ENCODE assay signal across 16 mouse cellular contexts in genomic region chr15:19857656-19858006, GRCm38 (mm10).
DNase-seq lines count a peak whose midpoint lies in the region; ATAC-seq and TF ChIP-seq lines count a peak whose summit lies in the region.
"Had no signal": no experiment of that assay in that cellular context is flagged by ENCODE, and none has a peak within 500 bp of the region (broad histone marks: within the 10 kb centered on the region; RNA-seq: fewer than 3 reads in every experiment).

No protein-coding gene starts in this region.

- peaks cover 5% of the 10 kb centered on the region; the same call in 1 of the 2 replicates for H3K4me1 ChIP-seq in bone marrow macrophage, adult 2 months (ENCODE audit: control insufficient read depth, insufficient read depth, low read length)
- H3K4me1 ChIP-seq in intestine, embryonic 16.5 days (ENCODE audit: control insufficient read depth, insufficient read depth, low read length): no peaks in the 10 kb centered on the region
- H3K4me1 ChIP-seq: forebrain, embryonic 12.5 days; heart, embryonic 10.5 days; hindbrain, embryonic 15.5 days; midbrain, embryonic 15.5 days had no signal

- no peak overlapping the region for H3K4me2 ChIP-seq in intestine, embryonic 16.5 days (ENCODE audit: low read depth, low read length)
- H3K4me2 ChIP-seq: forebrain, embryonic 12.5 days; hindbrain, embryonic 15.5 days; midbrain, embryonic 15.5 days had no signal

- peak; percentile 10 for DNase-seq in thymus, postnatal 0 days (ENCODE audit: low spot score)
- DNase-seq in thymus, postnatal 14 days: no peak
- no peak for DNase-seq in right cerebral cortex, postnatal 14 days
- DNase-seq: adrenal gland, postnatal 10 days; cerebellum, adult 9-11 months; embryo, embryonic 11 days; kidney, adult 18-20 months; thymus, postnatal 4 days had no signal

- H3K27me3 ChIP-seq in intestine, embryonic 16.5 days (replicated peaks; ENCODE audit: control insufficient read depth, insufficient read depth, low read length): no peaks in the 10 kb centered on the region
- H3K27me3 ChIP-seq: forebrain, embryonic 12.5 days; hindbrain, embryonic 15.5 days; midbrain, embryonic 15.5 days had no signal

- no peaks in the 10 kb centered on the region for H3K36me3 ChIP-seq in macrophage (ENCODE audit: inconsistent target)
- no peaks in the 10 kb centered on the region for H3K36me3 ChIP-seq in intestine, embryonic 16.5 days (ENCODE audit: control insufficient read depth, insufficient read depth, low read length)
- H3K36me3 ChIP-seq: forebrain, embryonic 12.5 days; heart, embryonic 10.5 days; hindbrain, embryonic 15.5 days; midbrain, embryonic 15.5 days had no signal

- ATAC-seq in intestine, embryonic 16.5 days: no peak
- ATAC-seq in erythroid progenitor cell, adult 5-6 weeks (replicated peaks; ENCODE audit: low FRiP score, poor library complexity, severe bottlenecking): no peak
- ATAC-seq: midbrain, embryonic 15.5 days had no signal

- H3K9me3 ChIP-seq in intestine, embryonic 16.5 days (ENCODE audit: control insufficient read depth, low read length): no peaks in the 10 kb centered on the region
- H3K9me3 ChIP-seq: forebrain, embryonic 12.5 days; heart, embryonic 10.5 days; hindbrain, embryonic 15.5 days; midbrain, embryonic 15.5 days had no signal

- H3K79me2 ChIP-seq in macrophage (ENCODE audit: inconsistent target): no peaks in the 10 kb centered on the region

- TF ChIP-seq CTCF in bone marrow macrophage, adult 2 months (IDR thresholded peaks at IDR 0.05; ENCODE audit: low read depth, low read length): no peak

- peak overlapping the region; percentile 32 for H3K4me3 ChIP-seq in bone marrow macrophage, adult 2 months (ENCODE audit: insufficient read depth, low read length)
- no peak overlapping the region; the same call in 1 of the 2 replicates for H3K4me3 ChIP-seq in macrophage (ENCODE audit: inconsistent target)
- no peak overlapping the region for H3K4me3 ChIP-seq in intestine, embryonic 16.5 days (ENCODE audit: low read length)
- H3K4me3 ChIP-seq: forebrain, embryonic 12.5 days; heart, embryonic 10.5 days; hindbrain, embryonic 15.5 days; midbrain, embryonic 15.5 days had no signal

- 9% methylated on average over 2 of the region's 2 CpGs for WGBS in macrophage (ENCODE audit: missing documents)
- 74% methylated on average over 2 of the region's 2 CpGs for WGBS in intestine, embryonic 16.5 days

- TF ChIP-seq POLR2A in bone marrow macrophage, adult 2 months (IDR thresholded peaks at IDR 0.05; ENCODE audit: borderline replicate concordance, low read depth, low read length): no peak

- H3K27ac ChIP-seq in bone marrow macrophage, adult 2 months (ENCODE audit: insufficient read depth, low read depth, low read length): peak overlapping the region; percentile 89
- H3K27ac ChIP-seq in macrophage: peak overlapping the region; percentile 78
- H3K27ac ChIP-seq in intestine, embryonic 16.5 days (ENCODE audit: low read length): no peak overlapping the region
- H3K27ac ChIP-seq: forebrain, embryonic 12.5 days; heart, embryonic 10.5 days; hindbrain, embryonic 15.5 days; midbrain, embryonic 15.5 days had no signal

- H3K9ac ChIP-seq in intestine, embryonic 16.5 days (ENCODE audit: low read depth, low read length): no peak overlapping the region
- H3K9ac ChIP-seq: forebrain, embryonic 12.5 days; hindbrain, embryonic 15.5 days; midbrain, embryonic 15.5 days had no signal
